Mouse (Mus musculus) thymus, postnatal 10 days (tissue): Measurements from ENCODE around the gene Coq8b.

Experiments used
- DNase-seq, 2 experiments: peaks; one replicate each; pipeline ENCODE4 v3.0.0; 2021; ENCODE audit warnings: low spot score in 2 of 2

The Coq8b gene

DNA sequence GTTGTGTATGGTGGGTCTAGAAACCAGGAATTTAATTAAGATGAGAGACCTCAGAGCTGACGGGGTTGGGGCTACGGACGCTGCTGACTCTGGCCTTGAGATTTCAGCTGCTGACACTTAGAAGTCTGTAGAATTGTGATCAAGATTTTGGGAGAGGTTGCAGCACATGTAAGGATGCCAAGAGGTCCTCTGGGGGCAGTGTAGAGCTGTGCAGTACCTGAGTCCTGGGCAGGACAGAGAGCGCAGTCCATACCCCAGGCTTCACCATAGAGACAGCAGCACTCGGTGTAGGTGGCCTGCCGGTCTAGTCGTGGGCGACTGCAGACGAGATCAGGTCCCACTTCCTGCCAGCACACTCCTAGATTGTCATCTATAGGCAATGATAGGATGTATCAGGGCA, 74.7 kb downstream of the Coq8b start:
- no peak for DNase-seq
